Mouse (Mus musculus): ENCODE measurements around the gene Cops6.

The Cops6 gene

GRCm38 (mm10) chr5:138187661-138188306 lies 26.9 kb downstream of the Cops6 start:
- peak; percentile 91 for DNase-seq (ENCODE audit: low spot score)

GRCm38 (mm10) chr5:138193771-138194727 lies 33.2 kb downstream of the Cops6 start, which contains the start of gene Mblac1:
Mblac1 (plus strand) TSS chr5:138194314.
- DNase-seq (ENCODE audit: low spot score), result peak; percentile 87

GRCm38 (mm10) chr5:138194755-138195345 lies 34.0 kb downstream of the Cops6 start:
- no peak for DNase-seq (ENCODE audit: low spot score)

- no peak for DNase-seq (ENCODE audit: low spot score)
Observed at GRCm38 (mm10) chr5:138195463-138195862, 34.6 kb downstream of the Cops6 start.

GRCm38 (mm10) chr5:138199576-138199975 lies 38.7 kb downstream of the Cops6 start:
- peak; percentile 70 for DNase-seq (ENCODE audit: low spot score)

GRCm38 (mm10) chr5:138202086-138202485 lies 41.2 kb downstream of the Cops6 start:
- DNase-seq (ENCODE audit: low spot score), result no peak

- peak; percentile 100 for DNase-seq (ENCODE audit: low spot score)
Observed at GRCm38 (mm10) chr5:138207253-138207652, 46.4 kb downstream of the Cops6 start.

- DNase-seq (ENCODE audit: low spot score), result peak; percentile 59
Observed at GRCm38 (mm10) chr5:138207873-138208272, 47.0 kb downstream of the Cops6 start.
